Mouse (Mus musculus) thymus, postnatal 4 days (tissue): ENCODE measurements around the gene Mybphl.

Experiments used
- DNase-seq: peaks from one replicate; pipeline ENCODE4 v3.0.0; 2021

Gene Mybphl

DNA sequence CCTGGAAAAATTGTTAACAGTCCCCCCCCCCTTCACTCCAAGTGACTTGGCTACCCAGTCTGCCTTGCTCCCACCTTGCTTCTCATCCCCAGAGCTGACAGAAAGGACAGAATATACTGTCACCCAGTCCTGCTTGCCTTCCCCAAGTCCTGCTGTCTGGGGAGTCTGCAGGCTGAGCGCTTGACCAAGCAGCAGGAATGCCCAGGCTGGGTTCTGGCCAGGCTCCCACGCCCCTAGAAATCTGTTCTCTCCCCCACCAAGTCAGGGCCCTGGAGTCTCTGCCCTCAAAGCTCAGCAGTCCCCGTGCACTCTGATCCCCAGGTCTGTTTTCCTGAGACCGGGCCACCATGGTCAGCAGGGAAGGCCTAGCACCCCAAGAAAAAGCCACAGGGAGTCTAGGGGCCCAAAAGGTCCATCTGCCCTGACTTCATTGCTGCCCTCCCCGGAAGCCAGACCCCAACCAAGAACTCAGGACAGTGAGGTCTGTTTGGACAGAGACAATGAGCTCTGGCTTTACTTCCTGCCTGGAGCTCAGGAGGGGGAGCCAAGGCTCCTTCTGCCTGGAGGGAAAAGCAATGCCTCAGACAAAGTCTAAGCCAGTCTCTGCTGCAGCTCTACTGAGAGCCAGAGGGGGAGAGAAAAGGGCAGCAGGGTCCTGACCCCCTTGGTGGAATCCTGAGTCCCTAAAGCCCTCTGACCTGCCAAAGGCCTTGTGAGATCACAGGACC is 46.5 kb downstream of the Mybphl start:
- DNase-seq: no peak

- no peak for DNase-seq
These were observed 47.0 kb downstream of the Mybphl start for GRCm38 (mm10) chr3:108411754-108412121.

DNA sequence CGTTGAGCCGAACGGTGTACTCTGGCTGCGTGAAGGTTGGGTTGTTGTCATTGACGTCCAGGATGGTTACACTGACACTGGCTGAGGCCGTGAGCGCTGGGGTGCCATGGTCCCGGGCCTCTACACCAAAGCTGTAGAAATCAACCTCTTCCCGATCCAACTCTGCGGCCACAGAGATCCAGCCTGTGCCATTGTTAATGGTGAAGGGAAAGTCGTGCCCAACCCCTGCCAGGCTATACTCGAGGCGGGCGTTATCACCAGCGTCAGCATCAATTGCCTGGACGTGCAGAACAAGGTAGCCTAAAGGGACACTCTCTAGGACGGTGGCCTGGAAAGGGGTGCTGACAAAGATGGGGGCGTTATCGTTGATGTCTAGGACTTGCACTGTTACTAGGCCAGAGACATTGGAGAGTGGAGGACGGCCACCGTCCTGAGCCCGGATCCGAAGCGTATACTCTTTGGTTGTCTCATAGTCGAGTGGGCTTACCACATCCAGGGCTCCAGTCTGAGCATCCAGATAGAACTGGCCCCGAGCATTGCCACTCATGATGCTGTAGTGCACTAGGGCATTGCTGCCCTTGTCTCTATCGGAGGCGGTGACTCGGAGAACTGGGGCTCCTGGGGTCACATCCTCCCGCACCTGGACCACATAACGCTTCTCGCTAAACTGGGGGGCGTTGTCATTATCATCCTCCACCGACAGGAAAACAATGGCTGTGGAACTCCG is 49.1 kb downstream of the Mybphl start:
- DNase-seq: no peak

DNA sequence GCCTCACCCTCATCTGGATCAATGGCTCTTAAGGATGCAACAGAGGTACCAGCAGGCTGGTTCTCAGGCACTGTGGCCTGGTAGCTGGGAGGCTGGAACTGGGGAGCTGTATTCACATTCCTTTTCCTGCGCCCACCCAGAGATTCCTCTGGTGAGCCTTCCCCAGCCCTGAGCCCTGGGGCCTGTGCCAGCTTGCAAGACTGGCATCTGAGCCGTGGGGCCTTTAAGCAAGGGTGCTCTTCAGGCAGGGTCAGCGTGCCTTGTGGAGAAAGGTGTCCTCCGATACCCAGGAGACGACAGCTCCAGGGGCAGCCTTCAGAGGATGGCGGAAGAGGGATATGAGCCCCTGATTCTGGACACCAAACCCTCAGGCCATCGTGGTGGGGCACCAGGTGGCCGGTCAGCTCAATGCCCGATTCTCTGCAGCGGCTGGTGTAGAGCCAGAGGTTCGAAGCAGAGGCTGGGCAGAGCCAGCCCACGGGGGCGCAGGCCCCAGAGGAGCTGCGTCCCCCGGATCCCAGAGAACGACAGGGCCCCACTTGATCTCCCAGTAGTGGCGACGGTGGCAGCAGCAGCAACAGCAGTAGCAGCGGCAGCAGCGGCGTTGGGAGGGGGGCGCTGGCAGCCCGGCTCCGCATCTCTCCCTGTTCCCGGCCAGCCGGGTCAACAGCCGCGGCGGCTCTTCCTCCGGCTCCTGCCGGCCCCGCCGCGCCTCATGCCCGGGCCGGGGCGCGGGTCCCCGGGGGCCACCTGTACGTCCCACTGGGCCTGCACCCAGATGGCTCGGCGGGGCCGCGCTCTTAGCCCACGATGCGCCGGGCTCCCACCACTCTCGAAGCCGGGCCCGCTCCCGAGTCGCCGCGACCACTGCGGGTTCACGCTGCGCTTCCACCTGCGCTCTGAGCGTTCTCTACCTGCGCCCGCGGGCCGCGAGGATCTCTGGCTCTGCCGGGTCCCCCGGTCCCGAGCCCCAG is 50.4 kb downstream of the Mybphl start, which contains the start of gene Celsr2:
Gene Celsr2 (minus strand): TSS at position 696 of the 974 bp plus-strand sequence.
- peak; percentile 72 for DNase-seq

DNA sequence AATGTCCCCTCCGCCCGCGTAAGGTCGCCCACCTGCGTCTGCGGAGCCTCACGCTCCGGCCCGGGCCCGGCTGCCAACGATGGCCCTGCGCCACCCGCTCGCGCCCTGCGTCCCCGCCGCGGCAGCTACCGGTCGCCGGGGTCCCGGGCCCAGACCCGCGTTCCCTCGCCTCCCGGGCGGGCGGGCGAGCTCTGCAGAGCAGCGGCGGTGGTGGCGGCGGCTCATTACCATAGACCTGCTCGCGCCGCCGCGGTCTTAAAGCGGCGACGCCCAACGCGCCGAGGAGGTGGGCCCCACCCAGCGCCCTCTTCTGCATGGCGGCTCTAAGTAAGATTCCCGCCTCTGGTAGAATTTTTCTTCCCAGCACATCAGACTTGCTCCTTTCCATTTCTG is 51.1 kb downstream of the Mybphl start:
- peak; percentile 91 for DNase-seq

DNA sequence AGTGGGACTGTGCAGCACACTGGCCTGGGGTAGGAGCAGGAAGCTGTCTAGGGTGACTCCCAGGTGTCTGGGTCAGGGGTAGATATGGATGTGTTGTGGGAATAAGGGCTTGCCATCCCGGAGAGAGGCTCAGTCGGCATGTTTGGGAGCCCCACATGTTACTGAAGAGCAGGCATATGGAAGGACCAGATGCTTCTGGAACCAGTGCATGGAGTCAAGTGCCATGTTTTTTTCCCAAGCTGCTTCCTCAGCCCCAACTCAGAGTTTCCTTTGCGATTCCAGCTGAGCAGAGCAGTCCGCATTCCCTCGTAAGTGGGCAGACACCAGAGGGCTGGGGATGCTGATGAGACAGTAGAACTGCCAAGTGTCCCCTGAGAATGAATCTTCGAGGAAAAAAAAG is 58.3 kb downstream of the Mybphl start:
- no peak for DNase-seq

- DNase-seq: peak; percentile 71
These were observed 59.4 kb downstream of the Mybphl start for GRCm38 (mm10) chr3:108423844-108424801.

- DNase-seq: no peak
These were observed 60.4 kb downstream of the Mybphl start for GRCm38 (mm10) chr3:108424944-108425623.

GRCm38 (mm10) chr3:108425624-108426018 is 60.9 kb downstream of the Mybphl start:
- DNase-seq: no peak
